Mouse (Mus musculus) heart, embryonic 14.5 days (tissue): ENCODE data around the gene Rrm1. TPM values are rescaled to one million over a fixed set of nuclear protein-coding genes. Genes with fewer than 3 reads are reported as not detected.
"Not testable (repeated sequence)": the region's sequence is repeated elsewhere in the genome, so short reads cannot be mapped to it uniquely, and the experiment has no call there.

Experiments used
- ATAC-seq: fragments of 200-750 bp; cut with Nextera tagmentation; 2 replicates; pipeline ENCODE4 v1.8.0; 2017; ENCODE audit warnings: low read depth, moderate TSS enrichment; ENCODE audit not compliant: insufficient number of reproducible peaks, insufficient read depth, low FRiP score
- H3K27ac ChIP-seq, 2 experiments: fragments of 200-500 bp in 1 of 2; fragments of 300-500 bp in 1 of 2; sonication (generic) in 1 of 2; replicated peaks in 1 of 2; 2 replicates each; pipeline ENCODE4 v1.5.1; 2012 to 2014; ENCODE audit warnings: low read depth in 2 of 2, low read length in 2 of 2, control low read depth in 1 of 2, mild to moderate bottlenecking in 1 of 2, mixed read lengths in 1 of 2; ENCODE audit not compliant: control insufficient read depth in 1 of 2, insufficient read depth in 1 of 2
- H3K27me3 ChIP-seq: fragments of 300-500 bp; sonication (generic); 2 replicates; pipeline ENCODE4 v1.6.1; 2014; ENCODE audit warnings: mild to moderate bottlenecking, low read length, control low read depth; ENCODE audit not compliant: control insufficient read depth, insufficient read depth
- H3K36me3 ChIP-seq: fragments of 300-500 bp; sonication (generic); 2 replicates; pipeline ENCODE4 v1.6.1; 2014; ENCODE audit warnings: mild to moderate bottlenecking, control low read depth, low read length, mixed read lengths; ENCODE audit not compliant: control insufficient read depth, insufficient read depth
- H3K4me1 ChIP-seq, 2 experiments: fragments of 200-500 bp in 1 of 2; fragments of 300-500 bp in 1 of 2; sonication (generic) in 1 of 2; 2 replicates each; pipeline ENCODE4 v1.6.1; 2012 to 2014; ENCODE audit warnings: low read length in 2 of 2, control low read depth in 1 of 2, mixed read lengths in 1 of 2; ENCODE audit not compliant: control insufficient read depth in 2 of 2, insufficient read depth in 2 of 2
- H3K4me2 ChIP-seq: fragments of 300-500 bp; sonication (generic); 2 replicates; pipeline ENCODE4 v1.6.1; 2014; ENCODE audit warnings: mild to moderate bottlenecking, low read length
- H3K4me3 ChIP-seq, 2 experiments: fragments of 200-500 bp in 1 of 2; fragments of 300-500 bp in 1 of 2; sonication (generic) in 1 of 2; 2 replicates each; pipeline ENCODE4 v1.5.1; 2012 to 2014; ENCODE audit warnings: low read length in 2 of 2, mild to moderate bottlenecking in 2 of 2, control low read depth in 1 of 2, low read depth in 1 of 2, moderate library complexity in 1 of 2; ENCODE audit not compliant: control insufficient read depth in 1 of 2, insufficient read depth in 1 of 2
- H3K9ac ChIP-seq: fragments of 300-500 bp; sonication (generic); 2 replicates; pipeline ENCODE4 v1.6.1; 2014; ENCODE audit warnings: mild to moderate bottlenecking, low read length
- H3K9me3 ChIP-seq: fragments of 300-500 bp; sonication (generic); 2 replicates; pipeline ENCODE4 v1.6.1; 2016; ENCODE audit warnings: low read length, control low read depth; ENCODE audit not compliant: control insufficient read depth
- WGBS: fragments of 180-500 bp; shearing (Covaris S2); extraction: QIAGEN DNeasy Blood & Tissue Kit; methylation state at CpG from one replicate; pipeline ENCODE4 v1.1.7; 2014; 5-methylcytosine and 5-hydroxymethylcytosine counted together
- polyA plus RNA-seq: library from polyadenylated mRNA; unstranded; fragments of >200 nt; fragmentation: Nextera tagmentation; extraction: Ambion mirVana; gene quantifications from 2 replicates; pipeline ENCODE4 v1.2.1, GENCODE M21; 2014

Rrm1 gene
- 119 TPM in 2 replicates for polyA plus RNA-seq

DNA sequence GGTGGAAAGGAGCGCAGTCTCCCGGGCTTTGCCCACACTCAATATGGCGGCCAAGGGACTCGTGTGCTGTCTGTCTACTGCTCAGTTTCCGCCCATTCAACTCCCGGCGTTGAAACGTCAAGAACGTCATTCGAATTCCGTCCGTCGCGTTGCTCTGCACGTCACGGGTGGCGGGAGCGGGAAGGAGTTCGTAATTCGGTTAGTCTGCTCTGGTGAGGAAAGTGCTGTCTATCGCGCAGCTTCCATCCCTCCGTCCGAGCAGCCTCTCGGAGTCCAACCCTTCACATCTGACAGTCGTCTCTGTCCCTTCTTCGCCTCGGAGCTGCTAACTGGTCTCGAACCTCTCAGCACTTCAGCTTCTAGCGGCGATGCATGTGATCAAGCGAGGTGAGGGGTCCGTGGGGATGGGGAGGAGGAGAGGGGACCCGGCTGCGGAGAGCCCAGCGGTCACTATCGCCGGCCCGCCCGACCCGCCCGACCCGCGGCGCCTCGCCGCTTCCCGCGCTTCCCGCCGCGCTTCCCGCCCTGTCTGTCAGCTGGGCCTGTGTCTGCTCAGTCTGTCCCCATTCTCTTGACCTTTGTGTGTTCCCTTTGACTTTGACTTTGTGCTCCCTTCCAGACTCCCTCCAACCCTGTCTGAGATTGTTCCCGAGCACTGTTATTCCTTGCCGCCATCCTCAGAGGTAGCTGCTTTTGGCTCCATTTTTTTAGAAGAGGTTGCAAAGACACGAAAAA, at the start of gene Rrm1:
Gene Rrm1, plus strand, starts transcription at position 39 of the 735 bp plus-strand sequence.
- Histone ChIP-seq H3K9ac (peak within 1 kb of the TSS; percentile 85), H3K4me3 (peak within 1 kb of the TSS; percentile 71 to 98), H3K36me3 (peaks cover 25% of the 10 kb centered on the region), H3K27ac (peak within 1 kb of the TSS; percentile 85 to 95), H3K27me3 (no peaks in the 10 kb centered on the region), H3K4me1 (peaks cover 0 to 17% of the 10 kb centered on the region in 2 experiments; a peak in 2 of 4 replicates), H3K4me2 (peak within 1 kb of the TSS; percentile 65), H3K9me3 (no peaks in the 10 kb centered on the region)
- ATAC-seq: peak; percentile 95
- WGBS: under 1% methylated on average over 42 of the region's 56 CpGs

DNA sequence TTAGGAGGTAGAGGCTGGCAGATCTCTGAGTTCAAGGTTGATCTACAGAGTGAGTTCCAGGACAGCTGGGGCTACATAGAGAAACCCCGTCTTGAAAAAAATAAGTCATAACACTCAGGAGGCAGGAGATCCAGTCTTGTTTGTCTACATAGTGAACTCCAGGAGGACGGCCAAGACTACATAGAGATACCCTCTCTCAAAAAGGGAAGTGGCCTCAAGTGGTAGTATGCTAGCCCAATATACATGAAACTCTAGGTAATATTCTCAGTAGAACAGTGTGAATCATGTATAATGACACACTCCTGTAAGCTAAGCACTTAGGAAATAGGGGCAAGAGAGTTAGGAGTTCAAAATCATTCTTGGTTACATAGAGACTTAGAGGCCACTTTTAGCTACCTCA, 47.6 kb upstream of the Rrm1 start:
- no peak overlapping the region for H3K27ac ChIP-seq
- no peak for ATAC-seq
- no peaks in the 10 kb centered on the region for H3K27me3 ChIP-seq
- WGBS: 82% methylated on average over 2 of the region's 2 CpGs
- no peak overlapping the region for H3K4me3 ChIP-seq
- peaks cover 0 to 4% of the 10 kb centered on the region in 2 experiments; a peak in 2 of 4 replicates for H3K4me1 ChIP-seq
- H3K36me3 ChIP-seq: no peaks in the 10 kb centered on the region
- H3K9ac ChIP-seq: no peak overlapping the region
- no peak overlapping the region for H3K4me2 ChIP-seq
- H3K9me3 ChIP-seq: no peaks in the 10 kb centered on the region

DNA sequence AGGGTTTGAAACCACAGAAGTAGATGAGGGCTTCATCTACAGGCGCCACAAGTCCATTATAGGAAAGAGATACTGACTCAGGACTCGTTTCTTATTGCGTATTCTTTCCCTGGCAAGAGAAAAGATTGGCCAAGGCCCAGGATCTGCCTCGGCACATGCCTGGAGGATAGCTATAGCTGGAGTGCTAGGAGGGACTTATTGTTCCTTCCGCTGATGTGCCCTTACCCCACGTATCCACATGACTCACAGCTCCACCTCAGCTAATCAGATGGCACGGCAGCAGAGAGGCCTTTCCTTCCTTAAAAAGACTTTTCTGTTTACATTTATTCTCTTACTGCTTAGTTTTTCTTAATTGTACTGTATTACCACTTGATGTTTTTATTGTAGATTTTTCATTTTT, 45.6 kb upstream of the Rrm1 start:
- 67% methylated on average over 7 of the region's 7 CpGs for WGBS
- H3K27ac ChIP-seq: no peak overlapping the region
- H3K4me3 ChIP-seq: no peak overlapping the region
- no peaks in the 10 kb centered on the region for H3K36me3 ChIP-seq
- no peaks in the 10 kb centered on the region for H3K9me3 ChIP-seq
- ATAC-seq: no peak
- no peaks in the 10 kb centered on the region for H3K4me1 ChIP-seq
- H3K27me3 ChIP-seq: no peaks in the 10 kb centered on the region
- H3K9ac ChIP-seq: no peak overlapping the region
- H3K4me2 ChIP-seq: no peak overlapping the region

DNA sequence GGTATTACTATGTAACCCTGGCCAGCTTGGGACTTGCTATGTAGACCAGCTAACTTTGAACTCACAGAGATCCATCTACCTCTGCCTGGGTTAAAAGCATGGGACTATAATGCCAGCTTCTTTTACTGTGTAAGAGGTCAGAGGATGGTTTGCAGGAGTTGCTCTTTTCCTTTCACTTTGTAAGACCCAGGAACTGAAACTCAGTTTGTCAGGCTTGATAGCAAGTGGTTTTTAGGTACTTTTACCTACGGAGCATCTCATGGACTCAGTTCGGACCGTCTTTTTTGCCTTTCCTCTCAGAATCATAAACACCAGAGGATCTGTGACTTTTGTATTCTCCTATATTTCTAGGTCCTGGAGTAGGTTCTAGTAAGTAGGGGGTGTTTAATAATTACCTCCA, 45.2 kb upstream of the Rrm1 start:
- no peak for ATAC-seq
- whole genome bisulfite sequencing: 98% methylated on average over 3 of the region's 3 CpGs
- H3K36me3 ChIP-seq: no peaks in the 10 kb centered on the region
- no peak overlapping the region for H3K4me2 ChIP-seq
- no peaks in the 10 kb centered on the region for H3K9me3 ChIP-seq
- H3K27me3 ChIP-seq: no peaks in the 10 kb centered on the region
- no peak overlapping the region for H3K4me3 ChIP-seq
- H3K9ac ChIP-seq: no peak overlapping the region
- H3K27ac ChIP-seq: no peak overlapping the region
- H3K4me1 ChIP-seq: no peaks in the 10 kb centered on the region

DNA sequence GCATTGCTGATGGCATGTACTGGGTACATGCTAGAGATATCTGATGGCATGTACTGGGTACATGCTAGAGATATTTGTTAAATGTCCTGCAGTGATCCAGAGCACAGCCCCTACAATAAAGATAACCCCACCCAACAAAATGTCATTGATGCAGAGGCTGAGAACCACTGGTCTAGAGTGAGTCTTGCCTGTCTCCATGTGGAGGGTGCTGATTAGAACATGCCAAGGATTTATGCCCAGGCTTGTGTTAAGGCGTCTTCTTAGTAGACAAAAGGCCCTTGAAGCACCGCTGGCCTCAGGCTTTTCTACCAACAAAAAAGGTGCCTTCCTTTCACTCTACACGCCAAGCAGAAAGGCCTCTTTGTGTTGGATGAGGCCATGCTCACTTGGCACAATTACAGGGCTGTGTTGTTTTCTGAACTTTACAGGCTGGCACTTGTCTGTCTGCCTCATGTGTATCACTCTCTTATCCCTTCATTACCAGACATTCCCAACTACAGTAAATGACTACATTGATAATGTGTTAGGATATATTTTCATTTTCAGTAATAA, 42.2 kb upstream of the Rrm1 start:
- WGBS: 74% methylated on average over 3 of the region's 3 CpGs
- H3K9me3 ChIP-seq: no peaks in the 10 kb centered on the region
- ATAC-seq: no peak
- H3K4me3 ChIP-seq: no peak overlapping the region
- H3K36me3 ChIP-seq: no peaks in the 10 kb centered on the region
- no peak overlapping the region for H3K9ac ChIP-seq
- H3K27me3 ChIP-seq: no peaks in the 10 kb centered on the region
- no peak overlapping the region for H3K4me2 ChIP-seq
- H3K4me1 ChIP-seq: no peaks in the 10 kb centered on the region
- H3K27ac ChIP-seq: no peak overlapping the region

DNA sequence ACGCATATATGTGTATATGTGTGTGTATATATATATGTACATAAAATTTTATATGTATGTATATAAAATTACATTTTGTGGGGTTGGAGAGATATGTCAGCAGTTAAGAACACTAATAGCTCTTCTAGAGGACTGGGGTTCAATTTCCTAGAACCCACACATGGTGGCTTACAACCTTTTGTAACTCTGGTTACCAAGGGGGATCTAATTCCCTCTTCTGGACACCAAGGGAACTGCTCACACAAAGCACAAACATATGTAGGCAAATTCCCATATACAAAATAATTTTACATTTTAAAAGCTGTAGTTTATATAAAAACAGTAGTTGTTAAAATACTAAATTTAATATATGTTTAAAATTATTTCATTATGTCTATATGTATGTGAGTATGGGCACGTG, 37.4 kb upstream of the Rrm1 start:
- H3K4me2 ChIP-seq: no peak overlapping the region
- H3K27ac ChIP-seq: no peak overlapping the region
- no peak overlapping the region for H3K9ac ChIP-seq
- no peaks in the 10 kb centered on the region for H3K27me3 ChIP-seq
- H3K36me3 ChIP-seq: no peaks in the 10 kb centered on the region
- no peak for ATAC-seq
- no peaks in the 10 kb centered on the region for H3K9me3 ChIP-seq
- 86% methylated on average over 2 of the region's 2 CpGs for WGBS
- H3K4me1 ChIP-seq: no peaks in the 10 kb centered on the region
- no peak overlapping the region for H3K4me3 ChIP-seq

DNA sequence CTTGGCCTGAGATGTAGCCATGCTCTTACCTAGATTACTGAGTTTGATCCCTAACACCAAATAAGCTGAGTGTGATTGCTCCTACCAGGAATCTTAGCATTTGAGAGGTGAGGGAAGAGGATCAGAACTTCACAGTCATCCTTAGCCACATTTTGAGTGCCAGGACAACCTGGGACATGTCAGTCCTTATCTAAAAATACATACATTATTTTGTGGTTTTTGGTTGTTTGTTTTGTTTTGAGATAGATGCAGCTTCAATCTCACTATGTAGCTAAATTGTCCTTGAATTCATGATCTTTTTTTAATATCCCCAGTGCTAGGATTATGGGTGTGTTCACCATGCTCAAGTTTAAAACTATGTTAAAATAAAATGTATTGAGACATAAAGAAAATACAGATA, 34.1 kb upstream of the Rrm1 start:
- H3K27ac ChIP-seq: no peak overlapping the region
- no peaks in the 10 kb centered on the region for H3K27me3 ChIP-seq
- H3K4me3 ChIP-seq: no peak overlapping the region
- no peak for ATAC-seq
- H3K36me3 ChIP-seq: no peaks in the 10 kb centered on the region
- no peaks in the 10 kb centered on the region for H3K9me3 ChIP-seq
- no peak overlapping the region for H3K4me2 ChIP-seq
- no peaks in the 10 kb centered on the region for H3K4me1 ChIP-seq
- no peak overlapping the region for H3K9ac ChIP-seq

DNA sequence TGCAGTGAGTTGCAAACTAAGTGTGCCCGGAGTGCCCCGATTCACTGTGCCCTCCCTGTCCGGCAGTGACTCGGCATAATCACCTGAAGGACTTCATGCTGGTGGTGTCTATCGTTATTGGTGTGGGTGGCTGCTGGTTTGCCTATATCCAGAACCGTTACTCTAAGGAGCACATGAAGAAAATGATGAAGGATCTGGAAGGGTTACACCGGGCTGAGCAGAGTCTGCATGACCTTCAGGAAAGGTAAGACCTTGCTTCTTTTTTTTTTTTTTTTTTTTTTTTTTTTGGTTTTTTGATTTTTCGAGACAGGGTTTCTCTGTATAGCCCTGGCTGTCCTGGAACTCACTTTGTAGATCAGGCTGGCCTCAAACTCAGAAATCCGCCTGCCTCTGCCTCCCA, 26.2 kb upstream of the Rrm1 start:
- not testable (repeated sequence) for H3K4me1 ChIP-seq, H3K36me3 ChIP-seq, ATAC-seq, H3K27me3 ChIP-seq, H3K4me2 ChIP-seq, H3K9me3 ChIP-seq, H3K27ac ChIP-seq, H3K9ac ChIP-seq, H3K4me3 ChIP-seq
- 90% methylated on average over 8 of the region's 9 CpGs for WGBS
